ENCODE assay signal across 13 mouse cellular contexts in the genomic region with DNA sequence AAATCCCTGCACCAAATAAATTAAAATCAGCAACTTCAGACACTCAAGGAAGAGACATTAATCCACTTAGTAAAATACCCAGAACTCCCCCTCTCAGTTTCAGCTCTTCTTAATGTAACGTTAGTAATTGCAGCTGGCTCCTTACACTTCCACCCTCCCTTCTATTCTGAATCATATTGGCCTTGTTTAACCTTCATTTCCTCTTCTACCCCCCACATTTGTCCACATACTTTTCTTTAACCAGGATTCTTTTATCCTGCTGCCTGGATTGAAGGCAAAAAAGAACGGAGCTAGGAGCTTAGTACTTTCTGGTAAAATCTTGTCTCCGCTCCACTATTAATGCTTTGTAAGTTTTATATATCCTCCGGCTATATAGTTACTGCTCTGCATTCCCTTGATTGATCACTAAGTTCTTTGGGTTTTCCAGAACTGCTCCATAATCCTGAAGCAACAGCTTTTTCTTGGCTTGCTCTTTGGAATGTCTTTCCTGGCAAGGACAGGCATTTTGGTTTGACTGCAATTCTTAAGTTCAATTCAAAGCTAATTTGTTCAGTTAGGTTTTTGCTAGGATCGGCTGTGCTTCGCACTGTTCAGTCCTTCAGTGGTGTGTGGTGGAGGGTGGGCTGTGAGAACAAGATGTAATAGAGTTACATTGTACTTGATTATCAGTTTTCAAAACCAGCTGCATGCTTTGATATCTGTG.
A peak's percentile ranks its signal among the peaks of the same experiment; 100 is the strongest.
DNase-seq lines count a peak whose midpoint lies in the region; ATAC-seq and TF ChIP-seq lines count a peak whose summit lies in the region.
"Had no signal": no experiment of that assay in that cellular context is flagged by ENCODE, and none has a peak within 500 bp of the region (broad histone marks: within the 10 kb centered on the region; RNA-seq: fewer than 3 reads in every experiment).

No protein-coding gene starts in this region.

- H3K4me1 ChIP-seq in liver, adult 2 months (ENCODE audit: control insufficient read depth, insufficient read depth, low read length): no peaks in the 10 kb centered on the region
- peaks cover 6% of the 10 kb centered on the region; the same call in 1 of the 2 replicates for H3K4me1 ChIP-seq in liver, embryonic 12.5 days
- no peaks in the 10 kb centered on the region for H3K4me1 ChIP-seq in stomach, postnatal 0 days (replicated peaks; ENCODE audit: control insufficient read depth, insufficient read depth)

- H3K27me3 ChIP-seq in liver, adult 2 months (ENCODE audit: control insufficient read depth, insufficient read depth, low read length): peaks cover 6% of the 10 kb centered on the region; the same call in 1 of the 2 replicates
- H3K27me3 ChIP-seq in liver, embryonic 12.5 days (replicated peaks): peaks cover 36% of the 10 kb centered on the region
- no peaks in the 10 kb centered on the region for H3K27me3 ChIP-seq in stomach, postnatal 0 days (ENCODE audit: control insufficient read depth, insufficient read depth, low read length)

- H3K27ac ChIP-seq in gastrocnemius, adult 2 months: peak overlapping the region; percentile 68
- no peak overlapping the region for H3K27ac ChIP-seq in liver, adult 2 months (replicated peaks; ENCODE audit: insufficient read depth, low read depth, low read length)
- H3K27ac ChIP-seq in liver, embryonic 12.5 days: no peak overlapping the region
- no peak overlapping the region for H3K27ac ChIP-seq in stomach, postnatal 0 days (replicated peaks)
- H3K27ac ChIP-seq: forebrain, embryonic 12.5 days; hindbrain, embryonic 13.5 days had no signal

- no peaks in the 10 kb centered on the region for H3K36me3 ChIP-seq in liver, adult 2 months (ENCODE audit: control insufficient read depth, insufficient read depth, low read length)
- no peaks in the 10 kb centered on the region for H3K36me3 ChIP-seq in liver, embryonic 12.5 days
- H3K36me3 ChIP-seq in stomach, postnatal 0 days (ENCODE audit: control insufficient read depth, insufficient read depth, low read length): no peaks in the 10 kb centered on the region
- H3K36me3 ChIP-seq: forebrain, embryonic 12.5 days; G1E; hindbrain, embryonic 13.5 days had no signal

- no peaks in the 10 kb centered on the region for H3K79me2 ChIP-seq in liver, adult 2 months (ENCODE audit: control insufficient read depth, insufficient read depth, low read length)

- TF ChIP-seq CTCF in gastrocnemius, adult 2 months (IDR thresholded peaks at IDR 0.05): no peak
- TF ChIP-seq CTCF in liver, adult 2 months (IDR thresholded peaks at IDR 0.05; ENCODE audit: low read depth, low read length): no peak
- TF ChIP-seq CTCF in stomach, postnatal 0 days (IDR thresholded peaks at IDR 0.05; ENCODE audit: low read depth): no peak

- no peak for TF ChIP-seq EP300 in stomach, postnatal 0 days (optimal IDR thresholded peaks at IDR 0.05)

- H3K9me3 ChIP-seq in liver, embryonic 12.5 days (replicated peaks): no peaks in the 10 kb centered on the region
- no peaks in the 10 kb centered on the region for H3K9me3 ChIP-seq in stomach, postnatal 0 days (ENCODE audit: control insufficient read depth, low read length)
- H3K9me3 ChIP-seq: forebrain, embryonic 12.5 days; G1E; hindbrain, embryonic 13.5 days had no signal

- WGBS in liver, adult 2 months: 81% methylated on average over 6 of the region's 6 CpGs
- WGBS in liver, embryonic 12.5 days (ENCODE audit: insufficient replicate concordance): 73% methylated on average over 6 of the region's 6 CpGs
- WGBS in stomach, postnatal 0 days: 38% methylated on average over 6 of the region's 6 CpGs

- peak overlapping the region; percentile 15 for H3K4me3 ChIP-seq in gastrocnemius, adult 2 months
- H3K4me3 ChIP-seq in liver, adult 2 months (ENCODE audit: insufficient read depth, low read depth, low read length): no peak overlapping the region
- no peak overlapping the region for H3K4me3 ChIP-seq in liver, embryonic 12.5 days
- 0 out of 2 replicates have a peak overlapping the region, but pooled peaks have one; percentile 13 for H3K4me3 ChIP-seq in stomach, postnatal 0 days (ENCODE audit: low read depth, low read length)
- H3K4me3 ChIP-seq: forebrain, embryonic 12.5 days; hindbrain, embryonic 13.5 days had no signal

- H3K9ac ChIP-seq in liver, adult 2 months (ENCODE audit: low read depth, low read length): no peak overlapping the region
- H3K9ac ChIP-seq in liver, embryonic 12.5 days: no peak overlapping the region
- H3K9ac ChIP-seq in stomach, postnatal 0 days (ENCODE audit: low read length): no peak overlapping the region
- H3K9ac ChIP-seq: forebrain, embryonic 12.5 days; hindbrain, embryonic 13.5 days had no signal

- DNase-seq in gastrocnemius, adult 2 months: no peak
- no peak for DNase-seq in gastrocnemius, postnatal 10 days
- peak; percentile 22 for DNase-seq in liver, adult 2 months (ENCODE audit: extremely low read depth, low read depth, low spot score)
- DNase-seq in kidney, postnatal 4 days: peak; percentile 36 to 38
- no peak for DNase-seq in stomach, postnatal 0 days (ENCODE audit: low spot score)
- DNase-seq in neural tube, embryonic 10.5 days (ENCODE audit: extremely low spot score, low spot score): no peak
- no peak for DNase-seq in adrenal gland, adult 18-20 months (ENCODE audit: low spot score in 2 of 2)
- DNase-seq: gastrocnemius, postnatal 36 days had no signal

- no peak overlapping the region for H3K4me2 ChIP-seq in liver, embryonic 12.5 days
- peak overlapping the region; percentile 38 for H3K4me2 ChIP-seq in stomach, postnatal 0 days (replicated peaks; ENCODE audit: low read depth)
- H3K4me2 ChIP-seq: forebrain, embryonic 12.5 days; hindbrain, embryonic 13.5 days; liver, embryonic 11.5 days had no signal

- no peak for ATAC-seq in liver, embryonic 12.5 days
- no peak for ATAC-seq in stomach, postnatal 0 days (ENCODE audit: low FRiP score, low TSS enrichment)

- intact Hi-C loops in gastrocnemius, adult 2 months (cut with DNase I): loop anchor here (10.0 kb wide), 1 partner anchor 555 kb away; a partner anchor contains a TSS

- TF ChIP-seq POLR2A in liver, adult 2 months (IDR thresholded peaks at IDR 0.05; ENCODE audit: extremely low read depth, insufficient read depth, low read length): no peak

Comparison
In these comparisons a context has a peak if more than half of its experiments do, and no peak if none do; other contexts are left out.
1. DNase-seq: peak in liver, adult 2 months (single experiment) and kidney, postnatal 4 days (2 of 2); none in gastrocnemius, adult 2 months (single experiment), gastrocnemius, postnatal 10 days (single experiment), stomach, postnatal 0 days (single experiment), neural tube, embryonic 10.5 days (single experiment) and adrenal gland, adult 18-20 months (0 of 2).
2. H3K4me3 ChIP-seq: peak in gastrocnemius, adult 2 months (single experiment) and stomach, postnatal 0 days (single experiment); none in liver, adult 2 months (single experiment) and liver, embryonic 12.5 days (single experiment).